Mouse (Mus musculus) CH12.LX (cell line): Measurements from ENCODE around the gene BC034090. TPM values are rescaled to one million over a fixed set of nuclear protein-coding genes. Genes with fewer than 3 reads are reported as not detected.
A peak's percentile ranks its signal among the peaks of the same experiment; 100 is the strongest.

Experiments
- DNase-seq: peaks from one replicate; pipeline ENCODE4 v3.0.0-alpha.2; 2013; ENCODE audit errors: extremely low read depth
- H3K27ac ChIP-seq: 2 replicates; pipeline ENCODE4 v1.5.1; 2012; ENCODE audit warnings: low read depth, mild to moderate bottlenecking, control low read depth, moderate library complexity; ENCODE audit not compliant: insufficient read depth
- H3K27me3 ChIP-seq: replicated peaks from 2 replicates; pipeline ENCODE3; 2012; ENCODE audit warnings: inconsistent platforms
- H3K36me3 ChIP-seq, 2 experiments: replicated peaks in 1 of 2; 2 replicates each; pipeline versions ENCODE3 to v1.6.1; 2012; ENCODE audit warnings: inconsistent platforms in 1 of 2, low read length in 1 of 2, mild to moderate bottlenecking in 1 of 2, mixed read lengths in 1 of 2, moderate library complexity in 1 of 2; ENCODE audit not compliant: control insufficient read depth in 1 of 2, insufficient read depth in 1 of 2
- H3K4me1 ChIP-seq, 2 experiments: 2 replicates each; pipeline ENCODE4 v1.6.1; 2012; ENCODE audit warnings: inconsistent platforms in 1 of 2, moderate library complexity in 1 of 2; ENCODE audit not compliant: insufficient read depth in 2 of 2, control insufficient read depth in 1 of 2
- H3K4me2 ChIP-seq: 2 replicates; pipeline ENCODE4 v1.6.1; 2012; ENCODE audit warnings: low read depth, mild to moderate bottlenecking, control low read depth; ENCODE audit not compliant: poor library complexity, insufficient read depth, severe bottlenecking
- H3K4me3 ChIP-seq, 3 experiments: fragments of 150-350 bp in 1 of 3; sonication (generic) in 1 of 3; replicated peaks in 1 of 3; 2 replicates each; pipeline versions ENCODE3 to v1.5.1; 2011 to 2012; ENCODE audit warnings: low read depth in 2 of 3, low read length in 2 of 3, mild to moderate bottlenecking in 2 of 3, moderate library complexity in 2 of 3, control low read depth in 1 of 3, improper control_type of control experiment in 1 of 3, inconsistent platforms in 1 of 3, mixed read lengths in 1 of 3; ENCODE audit not compliant: poor library complexity in 1 of 3
- H3K79me2 ChIP-seq: replicated peaks from 2 replicates; pipeline ENCODE4 v1.6.1; 2012; ENCODE audit warnings: mild to moderate bottlenecking, moderate library complexity; ENCODE audit not compliant: control insufficient read depth, poor library complexity, insufficient read depth, severe bottlenecking; ENCODE audit errors: extremely low read depth
- H3K9ac ChIP-seq: 2 replicates; pipeline ENCODE4 v1.6.1; 2012; ENCODE audit warnings: low read depth, mild to moderate bottlenecking, control low read depth, moderate library complexity; ENCODE audit not compliant: insufficient read depth
- H3K9me3 ChIP-seq: replicated peaks from 2 replicates; pipeline ENCODE3; 2012; ENCODE audit warnings: low read length, inconsistent platforms, mixed read lengths
- BHLHE40 ChIP-seq: IDR thresholded peaks from 2 replicates; pipeline ENCODE4 v1.6.1; 2011; ENCODE audit warnings: mild to moderate bottlenecking, low read depth, low read length, improper control_type of control experiment
- CHD2 ChIP-seq: IDR thresholded peaks from 2 replicates; pipeline ENCODE4 v1.6.1; 2011; ENCODE audit warnings: low read length, improper control_type of control experiment
- CTCF ChIP-seq, 2 experiments: IDR thresholded peaks in 1 of 2; conservative IDR thresholded peaks in 1 of 2; 2 replicates each; pipeline ENCODE4 v1.5.1; 2011 to 2012; ENCODE audit warnings: low read depth in 2 of 2, low read length in 2 of 2, improper control_type of control experiment in 1 of 2, inconsistent platforms in 1 of 2, mild to moderate bottlenecking in 1 of 2, moderate library complexity in 1 of 2
- E2F4 ChIP-seq: IDR thresholded peaks from 2 replicates; pipeline ENCODE4 v1.6.1; 2011; ENCODE audit warnings: low read depth, low read length, improper control_type of control experiment; ENCODE audit not compliant: insufficient replicate concordance
- ETS1 ChIP-seq: conservative IDR thresholded peaks from 2 replicates; pipeline ENCODE4 v1.6.1; 2012; ENCODE audit warnings: low read depth, mild to moderate bottlenecking, inconsistent platforms, low read length, improper control_type of control experiment, moderate library complexity
- HCFC1 ChIP-seq: IDR thresholded peaks from 2 replicates; pipeline ENCODE4 v1.6.1; 2012; ENCODE audit warnings: low read depth, mild to moderate bottlenecking, inconsistent platforms, low read length, improper control_type of control experiment
- IRF4 ChIP-seq: IDR thresholded peaks from 2 replicates; pipeline ENCODE4 v1.6.1; 2014; ENCODE audit warnings: low read depth, mild to moderate bottlenecking, inconsistent platforms, low read length, improper control_type of control experiment
- JUND ChIP-seq: conservative IDR thresholded peaks from 2 replicates; pipeline ENCODE4 v1.6.1; 2011; ENCODE audit warnings: low read depth, low read length, improper control_type of control experiment
- KAT2A ChIP-seq: IDR thresholded peaks from 2 replicates; pipeline ENCODE4 v1.6.1; 2012; ENCODE audit warnings: low read length, improper control_type of control experiment, inconsistent platforms; ENCODE audit not compliant: insufficient replicate concordance
- MAFK ChIP-seq: IDR thresholded peaks from 2 replicates; pipeline ENCODE4 v1.6.1; 2011; ENCODE audit warnings: low read length, improper control_type of control experiment; ENCODE audit not compliant: insufficient replicate concordance
- MAZ ChIP-seq: IDR thresholded peaks from 2 replicates; pipeline ENCODE4 v1.6.1; 2012; ENCODE audit warnings: low read depth, mild to moderate bottlenecking, inconsistent platforms, low read length, improper control_type of control experiment, moderate library complexity
- MEF2A ChIP-seq: IDR thresholded peaks from 2 replicates; pipeline ENCODE4 v1.6.1; 2014; ENCODE audit warnings: low read depth, mild to moderate bottlenecking, inconsistent platforms, low read length, improper control_type of control experiment, borderline replicate concordance
- MXI1 ChIP-seq: IDR thresholded peaks from 2 replicates; pipeline ENCODE4 v1.6.1; 2011; ENCODE audit warnings: mild to moderate bottlenecking, low read depth, low read length, improper control_type of control experiment
- MYC ChIP-seq: IDR thresholded peaks from 2 replicates; pipeline ENCODE4 v1.6.1; 2011; ENCODE audit warnings: low read depth, mild to moderate bottlenecking, improper control_type of control experiment, low read length
- NRF1 ChIP-seq: IDR thresholded peaks from 2 replicates; pipeline ENCODE4 v1.6.1; 2014; ENCODE audit warnings: low read depth, mild to moderate bottlenecking, inconsistent platforms, low read length, improper control_type of control experiment, moderate library complexity
- PAX5 ChIP-seq: IDR thresholded peaks from 2 replicates; pipeline ENCODE4 v1.6.1; 2012; ENCODE audit warnings: low read length, inconsistent platforms, mixed read lengths
- POLR2A ChIP-seq: IDR thresholded peaks from 2 replicates; pipeline ENCODE4 v1.6.1; 2011; ENCODE audit warnings: low read depth, mild to moderate bottlenecking, improper control_type of control experiment, low read length
- POLR2AphosphoS2 ChIP-seq: IDR thresholded peaks from 2 replicates; pipeline ENCODE4 v1.6.1; 2011; ENCODE audit warnings: low read depth, low read length, improper control_type of control experiment
- RAD21 ChIP-seq: IDR thresholded peaks from 2 replicates; pipeline ENCODE4 v1.6.1; 2011; ENCODE audit warnings: low read depth, mild to moderate bottlenecking, low read length, improper control_type of control experiment, moderate library complexity
- RCOR1 ChIP-seq: conservative IDR thresholded peaks from 2 replicates; pipeline ENCODE4 v1.6.1; 2012; ENCODE audit warnings: low read depth, mild to moderate bottlenecking, inconsistent platforms, low read length, improper control_type of control experiment
- SIN3A ChIP-seq: IDR thresholded peaks from 2 replicates; pipeline ENCODE4 v1.6.1; 2012; ENCODE audit warnings: low read length, improper control_type of control experiment, inconsistent platforms
- SMC3 ChIP-seq: IDR thresholded peaks from 2 replicates; pipeline ENCODE4 v1.6.1; 2011; ENCODE audit warnings: low read depth, low read length, improper control_type of control experiment
- UBTF ChIP-seq: IDR thresholded peaks from 2 replicates; pipeline ENCODE4 v1.6.1; 2012; ENCODE audit warnings: low read depth, mild to moderate bottlenecking, inconsistent platforms, low read length, improper control_type of control experiment, moderate library complexity
- USF1 ChIP-seq: IDR thresholded peaks from 2 replicates; pipeline ENCODE4 v1.6.1; 2014; ENCODE audit warnings: low read depth, mild to moderate bottlenecking, inconsistent platforms, low read length, improper control_type of control experiment
- ZC3H11A ChIP-seq: IDR thresholded peaks from 2 replicates; pipeline ENCODE4 v1.6.1; 2012; ENCODE audit warnings: low read depth, mild to moderate bottlenecking, inconsistent platforms, low read length, improper control_type of control experiment
- ZMIZ1 ChIP-seq: IDR thresholded peaks from 2 replicates; pipeline ENCODE4 v1.6.1; 2012; ENCODE audit warnings: low read depth, mild to moderate bottlenecking, inconsistent platforms, low read length, improper control_type of control experiment
- ZNF384 ChIP-seq: IDR thresholded peaks from 2 replicates; pipeline ENCODE4 v1.6.1; 2012; ENCODE audit warnings: low read depth, low read length, improper control_type of control experiment, inconsistent platforms
- dilution Hi-C: fragments of 300-500 bp; cut with MboI; formaldehyde crosslinking; loops from 2 replicates; pipeline ENCODE4 v1.14.3; 2020; ENCODE audit warnings: low sequenced_read_pairs; ENCODE audit not compliant: extremely low pct_unique_long_range_greater_than_20kb, extremely low pct_ligation_motif_present
- in situ Hi-C: fragments of 300-500 bp; cut with MboI; formaldehyde crosslinking; loops from 3 replicates; pipeline ENCODE4 v1.14.3; 2019; ENCODE audit warnings: low sequenced_read_pairs, low pct_ligation_motif_present, low pct_unique_long_range_greater_than_20kb, mixed read lengths
- polyA plus RNA-seq: library from polyadenylated mRNA; unstranded; fragments of >175 nt; gene quantifications from 2 replicates; pipeline ENCODE4 v1.2.1, GENCODE M21; 2012; ENCODE audit warnings: low read depth; ENCODE audit not compliant: insufficient read length
- total RNA-seq, 2 experiments: library from RNA; depleted of rRNA; stranded (reverse); fragments of 300-350 nt in 1 of 2; fragments of >200 nt in 1 of 2; gene quantifications; 2 replicates each; pipeline ENCODE4 v1.2.3; 2012 to 2014

BC034090 gene
- total and polyA plus RNA-seq, 3 experiments = 1.6 to 4.6 (median 3.0) TPM

- Histone ChIP-seq H3K36me3 (peaks cover 21 to 72% of the 10 kb centered on the region in 2 experiments), H3K27ac (no peak overlapping the region), H3K9me3 (no peaks in the 10 kb centered on the region), H3K79me2 (no peaks in the 10 kb centered on the region), H3K4me3 (no peak overlapping the region), H3K9ac (no peak overlapping the region), H3K27me3 (no peaks in the 10 kb centered on the region), H3K4me1 (peaks cover 0 to 25% of the 10 kb centered on the region in 2 experiments; a peak in 1 of 4 replicates), H3K4me2 (no peak overlapping the region)
- in situ Hi-C loops (loop anchor here (5.0 kb wide), 1 partner anchor 252 kb away; no protein-coding TSS in a partner anchor), dilution Hi-C loops (no loop called here)
- DNase-seq = no peak
- TF ChIP-seq MAFK = no peak
- TF ChIP-seq USF1 = no peak
- TF ChIP-seq RCOR1 = no peak
- no peak for TF ChIP-seq JUND
- TF ChIP-seq CHD2 = no peak
- no peak for TF ChIP-seq SMC3
- TF ChIP-seq PAX5 = no peak
- TF ChIP-seq MXI1 = no peak
- TF ChIP-seq E2F4 = no peak
- no peak for TF ChIP-seq BHLHE40
- TF ChIP-seq KAT2A = no peak
- no peak for TF ChIP-seq ZC3H11A
- no peak for TF ChIP-seq CTCF (conservative IDR thresholded peaks at IDR 0.05 in 1 of 2, IDR thresholded peaks at IDR 0.05 in 1 of 2; ENCODE audit: low read depth in 2 of 2, low read length in 2 of 2)
- TF ChIP-seq MEF2A = no peak
- no peak for TF ChIP-seq ZMIZ1
- TF ChIP-seq POLR2A = no peak
- TF ChIP-seq MYC = no peak
Measured at GRCm38 (mm10) chr1:155283808-155284207, 39.6 kb upstream of the BC034090 start.

- Histone ChIP-seq H3K9ac (no peak overlapping the region), H3K9me3 (no peaks in the 10 kb centered on the region), H3K36me3 (peaks cover 12 to 61% of the 10 kb centered on the region in 2 experiments), H3K4me2 (no peak overlapping the region), H3K27ac (no peak overlapping the region), H3K4me1 (peaks cover 0 to 33% of the 10 kb centered on the region in 2 experiments; a peak in 1 of 4 replicates), H3K79me2 (no peaks in the 10 kb centered on the region), H3K4me3 (no peak overlapping the region), H3K27me3 (no peaks in the 10 kb centered on the region)
- dilution Hi-C loops (no loop called here), in situ Hi-C loops (loop anchor here (5.0 kb wide), 1 partner anchor 249 kb away; no protein-coding TSS in a partner anchor)
- no peak for TF ChIP-seq HCFC1
- no peak for TF ChIP-seq POLR2AphosphoS2
- TF ChIP-seq IRF4 = no peak
- no peak for TF ChIP-seq SIN3A
- peak; percentile 57 to 85 for TF ChIP-seq CTCF (conservative IDR thresholded peaks at IDR 0.05 in 1 of 2, IDR thresholded peaks at IDR 0.05 in 1 of 2; ENCODE audit: low read depth in 2 of 2, low read length in 2 of 2)
- no peak for TF ChIP-seq ETS1
- peak; percentile 80 for TF ChIP-seq RAD21
- TF ChIP-seq E2F4 = no peak
- no peak for TF ChIP-seq UBTF
- TF ChIP-seq ZC3H11A = peak; percentile 49
- TF ChIP-seq NRF1 = no peak
- TF ChIP-seq MXI1 = no peak
- no peak for TF ChIP-seq POLR2A
- TF ChIP-seq MAZ = no peak
- no peak for TF ChIP-seq JUND
- peak; percentile 90 for TF ChIP-seq SMC3
- no peak for TF ChIP-seq ZNF384
- DNase-seq = peak; percentile 80
Measured at GRCm38 (mm10) chr1:155281003-155281793, 37.0 kb upstream of the BC034090 start.
